Mouse (Mus musculus) G1E-ER4 (cell line): ENCODE measurements around the gene Nek10. TPM values are rescaled to one million over a fixed set of nuclear protein-coding genes. Genes with fewer than 3 reads are reported as not detected.

Source experiments
- GATA1 ChIP-seq: IDR thresholded peaks from one replicate; pipeline ENCODE4 v1.8.0; 2012; ENCODE audit warnings: low read length, inconsistent platforms
- polyA plus RNA-seq: library from polyadenylated mRNA; stranded (reverse); fragments of >175 nt; gene quantifications from 2 replicates; pipeline ENCODE4 v1.2.3, GENCODE M21; 2012

Nek10 gene
- polyA plus RNA-seq, 1 experiment: not detected

DNA sequence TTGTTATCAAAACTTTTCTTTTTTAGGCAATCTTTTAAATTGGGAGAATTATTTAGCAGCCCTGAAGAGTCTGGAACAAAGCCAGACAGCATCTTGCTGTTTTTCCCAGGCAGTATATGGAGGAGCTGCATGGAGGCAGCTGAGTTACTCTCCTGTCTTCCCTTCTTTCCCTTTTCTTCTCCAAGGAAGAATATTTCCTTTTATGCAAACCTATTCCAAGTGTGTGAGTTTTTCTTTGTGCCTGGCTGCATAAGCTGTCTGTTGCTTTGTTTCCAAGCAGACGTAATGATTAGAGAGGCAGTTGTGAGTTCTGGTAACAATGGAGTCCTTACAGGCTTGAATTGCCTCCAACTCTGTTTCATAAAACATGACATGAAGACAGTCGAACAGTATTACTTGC, 131.8 kb downstream of the Nek10 start:
- no peak for TF ChIP-seq GATA1

DNA sequence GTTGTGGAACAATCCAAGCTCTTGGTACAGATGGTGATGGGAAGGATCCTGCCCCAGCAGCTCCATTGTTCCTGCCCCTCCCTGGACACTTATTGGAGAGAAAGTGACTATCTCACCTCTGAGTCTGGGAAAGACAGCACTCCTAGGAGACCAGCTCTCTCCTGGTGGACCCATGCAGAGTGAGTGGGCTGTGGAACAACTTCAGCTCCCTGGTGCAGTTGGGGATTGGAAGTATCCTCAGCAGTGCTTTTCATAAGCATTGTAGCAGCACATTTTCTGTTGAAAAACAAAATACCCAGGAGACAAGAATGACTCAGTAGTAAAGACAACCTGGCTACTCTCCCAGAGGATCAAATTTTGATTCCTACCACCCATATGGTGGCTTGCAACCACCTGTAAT, 142.7 kb downstream of the Nek10 start:
- no peak for TF ChIP-seq GATA1

DNA sequence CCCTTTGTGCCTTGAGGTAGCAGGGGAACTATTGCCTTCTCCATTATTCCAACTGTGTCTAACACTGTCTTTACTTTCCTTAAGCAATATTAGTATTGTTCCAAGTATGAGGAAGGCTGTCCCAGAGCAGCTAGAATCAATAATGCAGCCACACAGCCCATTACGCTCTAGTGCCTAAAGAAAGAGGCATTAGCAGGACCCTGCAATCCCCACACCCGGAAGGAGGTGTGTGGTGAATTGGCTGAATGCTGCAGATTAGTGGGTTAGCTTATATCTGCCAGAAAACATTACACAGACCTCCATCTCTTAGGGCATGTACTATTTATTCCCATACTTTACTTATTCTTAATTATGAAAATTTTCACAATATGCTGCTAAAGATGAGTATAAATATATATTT, 145.8 kb downstream of the Nek10 start:
- TF ChIP-seq GATA1: no peak

DNA sequence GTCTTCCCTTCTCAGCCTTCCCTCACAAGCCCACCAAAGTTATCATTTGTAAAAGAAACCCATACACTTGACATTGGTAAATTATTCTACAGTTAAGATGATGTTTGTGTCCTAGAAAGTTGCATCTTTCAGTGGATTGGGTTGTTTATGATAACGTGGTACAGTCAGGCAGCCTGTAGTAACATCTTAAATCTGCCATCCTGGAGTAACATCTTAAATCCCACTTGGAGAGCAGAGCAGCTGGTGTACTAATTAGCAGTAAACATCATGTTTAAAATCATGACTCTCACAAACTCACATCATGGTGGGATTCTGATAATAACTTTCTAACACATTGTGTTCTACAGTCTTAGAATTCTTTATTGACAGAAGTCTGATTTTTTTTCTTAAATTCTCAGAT, 148.6 kb downstream of the Nek10 start:
- no peak for TF ChIP-seq GATA1

DNA sequence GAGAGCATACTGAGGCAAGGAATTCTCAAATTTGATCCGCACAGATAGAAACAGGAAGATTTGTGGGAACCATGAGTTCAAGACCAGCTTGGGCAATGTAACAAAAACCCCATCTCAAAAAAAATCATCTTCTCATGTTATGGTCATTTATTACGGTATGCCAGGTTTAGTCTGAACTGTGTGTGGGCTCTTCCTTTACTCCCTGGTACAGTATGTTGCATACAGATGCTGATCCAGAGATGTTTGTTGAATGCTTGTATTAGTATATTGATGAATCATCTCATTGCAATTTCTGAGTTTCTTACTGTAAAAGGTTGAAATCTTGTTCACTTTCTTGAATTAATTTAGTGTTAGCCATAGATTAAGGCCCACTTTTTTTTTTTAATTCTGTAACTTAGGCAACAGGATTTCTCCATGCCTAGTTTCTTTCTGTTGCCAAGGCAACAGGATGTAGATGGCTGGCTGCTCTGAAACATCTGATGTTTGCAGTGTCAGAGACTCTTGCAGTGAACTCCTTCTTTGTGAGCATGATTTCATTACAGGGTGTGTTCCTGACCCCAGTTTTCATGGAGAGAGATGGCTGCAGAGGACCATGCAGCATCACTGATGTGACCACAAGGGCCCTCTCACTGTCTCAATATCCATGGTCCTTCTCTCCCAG, 156.7 kb downstream of the Nek10 start:
- no peak for TF ChIP-seq GATA1

DNA sequence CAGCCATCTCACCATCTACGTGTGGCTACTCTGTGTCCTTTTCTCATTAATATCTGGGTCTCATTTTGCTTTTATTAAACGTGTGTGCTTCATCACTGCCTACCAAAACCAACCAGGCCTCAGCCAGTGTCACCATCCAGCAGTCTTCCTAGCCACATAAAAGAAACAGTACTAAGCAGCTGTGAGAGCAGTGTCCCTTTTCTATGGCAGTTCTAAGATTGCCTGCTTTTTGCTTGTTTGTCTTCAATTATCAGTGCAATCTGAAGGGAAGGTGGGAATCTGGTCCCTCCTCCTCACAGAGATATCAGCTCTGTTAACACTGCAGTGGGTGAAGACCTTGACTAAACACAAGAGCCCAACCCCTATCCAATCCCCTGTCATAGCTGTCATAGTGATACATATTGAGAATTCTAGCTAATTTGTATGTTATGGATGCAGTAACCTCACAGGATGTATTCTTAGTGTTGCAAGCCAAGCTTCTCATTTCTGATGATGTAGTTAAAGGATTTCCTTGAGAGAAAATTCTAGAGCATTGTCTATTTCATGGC, 157.3 kb downstream of the Nek10 start:
- no peak for TF ChIP-seq GATA1

DNA sequence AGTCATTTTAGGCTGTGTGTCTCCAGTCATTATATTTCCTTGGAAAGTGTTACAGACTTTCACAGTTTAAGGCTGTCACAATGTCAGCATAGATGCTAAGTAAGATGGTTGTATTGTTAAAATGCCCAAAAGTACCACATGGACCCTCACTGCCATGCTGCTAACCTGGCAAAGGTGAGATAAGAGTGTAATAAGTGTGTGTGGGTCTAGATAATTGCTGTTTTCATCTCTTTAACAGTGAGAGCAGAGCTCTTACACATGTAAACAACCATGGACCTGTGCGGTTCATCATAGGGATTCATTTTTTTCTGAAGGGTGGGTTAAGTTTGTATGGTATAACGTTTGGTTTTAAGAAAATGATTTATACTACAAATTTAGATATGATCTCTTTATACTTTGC, 167.4 kb downstream of the Nek10 start:
- no peak for TF ChIP-seq GATA1

DNA sequence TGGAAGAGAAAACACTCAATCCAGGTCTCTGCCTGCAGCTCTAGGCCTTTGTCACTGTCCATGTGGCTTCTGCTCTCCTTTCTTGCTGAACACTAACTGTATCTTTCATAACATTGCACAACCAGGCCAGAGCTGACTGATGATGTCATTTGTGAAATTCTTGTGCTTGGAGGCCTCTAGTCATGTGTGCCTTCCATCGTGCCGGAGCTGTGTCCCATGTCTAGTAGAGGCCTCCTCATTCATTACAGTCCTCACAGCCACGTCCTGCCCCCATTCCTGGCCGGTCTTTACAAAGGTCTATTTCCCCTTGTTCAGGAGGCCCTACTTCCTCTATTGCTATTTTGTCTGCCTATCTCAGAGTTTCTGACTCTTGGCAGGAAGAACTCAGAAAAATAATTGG, 167.8 kb downstream of the Nek10 start:
- TF ChIP-seq GATA1: no peak

DNA sequence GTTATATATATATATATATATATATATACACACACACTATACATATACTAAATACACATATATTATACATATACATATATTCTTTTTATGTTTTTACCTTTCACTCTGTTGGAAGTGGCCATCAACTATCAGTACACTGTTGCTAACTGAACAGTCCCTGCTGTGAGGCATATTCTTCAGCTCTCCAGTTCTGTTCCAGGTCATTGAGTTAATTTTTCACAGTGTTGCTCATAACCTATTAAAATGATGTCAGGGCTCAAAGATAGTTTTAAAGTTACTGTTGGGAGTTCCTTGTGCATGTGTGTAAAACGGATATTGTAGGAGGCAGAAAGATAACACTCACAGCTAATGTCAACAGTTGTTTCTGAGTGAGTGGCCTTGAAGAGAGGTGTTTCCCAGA, 170.9 kb downstream of the Nek10 start:
- TF ChIP-seq GATA1: no peak

DNA sequence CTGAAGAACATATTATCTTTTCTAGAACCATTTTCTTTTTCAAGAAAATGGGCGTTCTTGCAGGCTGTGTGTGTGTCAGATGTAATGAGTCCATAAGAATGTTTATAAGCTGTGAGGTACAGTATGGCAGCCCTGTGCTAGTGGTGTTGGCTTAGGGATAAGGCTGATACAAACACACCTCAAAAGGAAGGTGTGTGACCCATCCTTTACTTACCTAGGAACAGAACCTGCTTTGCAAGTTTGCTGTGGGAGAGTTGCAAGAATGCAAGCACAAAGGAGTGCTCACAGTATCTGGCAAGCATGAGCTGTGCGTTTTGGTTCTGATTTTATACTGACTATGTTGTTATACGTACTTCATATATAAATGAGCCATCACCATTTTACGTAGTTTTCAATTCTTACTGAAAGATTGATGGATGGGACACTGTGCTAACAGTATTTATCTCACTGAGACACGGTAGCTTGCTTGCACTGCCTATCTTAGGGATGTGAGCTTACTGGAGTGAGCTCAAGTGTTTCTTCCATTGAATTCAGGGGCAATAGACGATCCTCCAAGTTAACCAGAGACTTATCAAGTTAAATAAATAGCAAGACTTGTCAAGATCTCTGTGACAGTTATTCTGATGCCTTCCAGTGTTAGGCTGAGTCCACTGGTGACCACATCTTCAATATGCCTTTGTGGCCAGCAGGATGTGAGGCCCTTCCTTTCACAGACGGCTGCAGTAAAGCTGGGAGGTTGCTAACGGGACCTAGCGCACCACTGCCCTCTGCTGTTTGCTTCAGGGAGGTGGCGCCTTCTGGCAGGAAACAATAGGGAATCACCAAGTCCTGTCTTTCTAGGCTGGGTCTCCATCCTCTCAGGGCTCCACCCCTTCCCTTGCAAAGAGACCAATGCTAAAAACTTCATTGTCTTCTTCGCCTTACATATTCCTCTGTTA, 181.8 kb downstream of the Nek10 start:
- no peak for TF ChIP-seq GATA1

DNA sequence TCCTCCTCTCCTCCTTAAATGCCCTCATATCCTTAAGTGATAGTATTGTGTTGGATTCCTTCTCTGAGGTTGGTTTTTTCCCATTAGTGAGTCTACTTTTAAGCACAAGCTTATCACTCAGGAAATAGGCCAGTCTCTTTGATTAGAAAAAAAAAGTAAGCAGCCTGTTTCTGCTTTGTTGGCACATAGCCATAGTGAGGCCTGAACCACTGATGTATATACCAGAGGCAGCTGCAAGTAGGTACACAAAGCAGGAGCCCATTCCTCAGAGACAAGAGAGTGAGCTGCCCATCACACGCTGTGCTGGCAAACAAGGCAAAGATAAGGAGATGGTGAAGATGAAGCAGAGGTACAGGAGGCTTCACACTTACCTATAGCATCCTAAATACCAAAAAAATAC, 184.2 kb downstream of the Nek10 start:
- TF ChIP-seq GATA1: no peak

DNA sequence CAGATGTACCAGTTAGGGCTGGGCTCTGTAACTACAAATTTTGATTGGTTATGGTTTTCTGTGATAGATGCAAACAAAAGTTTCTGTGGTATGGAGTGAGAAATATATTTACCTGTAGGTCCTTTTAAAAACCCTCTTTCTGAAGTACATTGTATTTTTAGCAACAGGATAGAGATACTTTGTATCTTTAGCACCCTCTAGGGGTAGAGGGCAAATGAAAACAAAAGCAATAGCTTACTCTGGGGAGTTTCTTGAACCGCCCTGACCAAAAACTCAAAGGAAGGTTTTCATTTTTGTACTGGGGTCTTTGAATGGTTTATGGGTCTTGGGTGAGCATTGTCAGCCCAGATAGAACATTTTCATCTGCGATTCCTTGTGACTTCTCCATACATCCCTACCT, 188.4 kb downstream of the Nek10 start:
- TF ChIP-seq GATA1: no peak

DNA sequence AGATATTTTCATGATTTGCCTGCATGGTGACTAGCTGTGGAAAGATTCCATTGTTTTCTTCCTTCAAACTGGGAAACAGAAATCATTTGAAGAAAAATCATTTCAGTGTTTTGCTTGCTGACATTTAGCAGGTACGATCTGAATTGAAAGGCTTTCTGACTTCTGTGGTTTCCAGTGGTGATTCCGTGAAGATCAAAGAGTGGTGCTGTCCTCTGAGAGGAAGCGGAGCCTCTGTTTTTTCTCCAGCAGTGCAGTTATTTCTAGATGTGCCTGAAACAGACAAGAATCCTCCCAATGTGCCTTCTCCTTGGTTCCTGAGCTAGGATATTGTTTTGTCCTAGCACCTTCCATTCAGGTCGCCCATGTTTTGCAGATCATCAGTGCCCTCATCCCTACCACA, 208.2 kb downstream of the Nek10 start:
- TF ChIP-seq GATA1: no peak

DNA sequence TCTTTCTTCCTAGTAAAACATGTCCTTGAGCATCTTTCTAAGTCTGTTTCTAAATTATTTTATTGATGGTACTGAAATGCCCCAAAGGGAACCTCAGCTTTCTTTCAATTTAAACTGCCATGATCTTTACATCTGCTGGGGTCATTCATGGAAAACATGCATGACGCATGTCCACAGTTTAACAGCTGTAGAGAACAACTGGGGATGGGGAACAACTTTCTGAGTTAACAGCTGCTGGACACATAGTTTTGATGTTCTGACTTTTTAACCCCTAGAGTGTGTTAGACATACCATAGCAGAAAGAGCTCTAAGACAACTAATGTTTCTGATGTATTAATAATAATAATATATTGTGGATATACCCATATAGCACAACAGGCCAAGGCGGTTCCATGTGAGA, 211.6 kb downstream of the Nek10 start:
- no peak for TF ChIP-seq GATA1

DNA sequence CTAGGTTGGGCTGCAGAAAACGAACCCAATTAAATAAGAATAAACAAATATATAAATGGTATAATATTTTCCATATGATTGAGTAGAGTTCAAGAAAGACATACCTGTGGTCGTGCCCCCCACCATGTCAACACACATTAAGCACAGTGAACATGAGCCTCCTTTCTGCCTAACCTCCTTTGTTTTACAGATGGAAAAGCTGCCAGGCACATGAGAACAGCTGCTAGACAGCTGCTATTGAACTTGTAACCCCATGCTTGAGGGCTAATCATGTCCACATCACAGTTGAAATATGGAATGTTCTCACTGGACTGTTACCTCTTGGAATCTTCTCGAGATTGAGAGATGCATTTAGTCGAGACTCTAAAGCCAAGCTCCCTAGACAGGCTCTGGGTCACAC, 245.0 kb downstream of the Nek10 start:
- TF ChIP-seq GATA1: no peak

DNA sequence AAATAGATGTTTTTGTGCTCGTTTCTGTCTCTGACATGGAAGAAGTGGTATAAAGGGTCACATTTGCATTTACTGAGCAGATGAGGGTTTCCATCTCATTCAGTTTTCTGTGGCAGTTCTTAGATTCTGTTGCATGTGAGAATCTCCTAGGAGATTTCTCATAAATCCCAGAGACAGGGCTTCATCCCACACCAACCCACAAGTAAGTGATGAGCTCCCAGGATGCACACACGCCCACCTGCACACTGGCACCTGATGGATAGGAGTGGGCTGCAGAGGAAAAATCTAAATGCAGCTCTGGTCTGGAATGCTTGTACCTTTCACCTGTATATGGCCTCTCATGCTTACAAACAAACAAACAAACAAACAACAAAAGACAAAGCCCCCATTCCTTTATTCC, 258.3 kb downstream of the Nek10 start:
- TF ChIP-seq GATA1: no peak

Other genes starting within 250 kb of the Nek10 start
- gene Slc4a7, start 101.1 kb upstream of the Nek10 start, polyA plus RNA-seq: 2.3 and 3.4 TPM in 2 replicates